Mouse (Mus musculus) limb, embryonic 11.5 days (tissue): ENCODE measurements around the gene Galm. TPM values are rescaled to one million over a fixed set of nuclear protein-coding genes. Genes with fewer than 3 reads are reported as not detected.

Experiments used
- ATAC-seq: fragments of 200-750 bp; cut with Nextera tagmentation; 2 replicates; pipeline ENCODE4 v1.8.0; 2017; ENCODE audit warnings: low read depth; ENCODE audit not compliant: insufficient number of reproducible peaks, low FRiP score, low TSS enrichment
- DNase-seq: peaks from one replicate; pipeline ENCODE4 v3.0.0-alpha.2; 2015; ENCODE audit warnings: low spot score
- H3K27ac ChIP-seq: fragments of 300-500 bp; sonication (generic); replicated peaks from 2 replicates; pipeline ENCODE4 v1.5.1; 2014; ENCODE audit warnings: low read depth, mild to moderate bottlenecking, low read length
- H3K27me3 ChIP-seq: fragments of 300-500 bp; sonication (generic); 2 replicates; pipeline ENCODE4 v1.6.1; 2014; ENCODE audit warnings: mild to moderate bottlenecking, low read length, mixed read lengths; ENCODE audit not compliant: control insufficient read depth, insufficient read depth
- H3K36me3 ChIP-seq: fragments of 300-500 bp; sonication (generic); 2 replicates; pipeline ENCODE4 v1.6.1; 2014; ENCODE audit warnings: mild to moderate bottlenecking, low read length, moderate library complexity, mixed read lengths; ENCODE audit not compliant: control insufficient read depth, insufficient read depth
- H3K4me1 ChIP-seq: fragments of 300-500 bp; sonication (generic); 2 replicates; pipeline ENCODE4 v1.6.1; 2014; ENCODE audit warnings: low read length, mixed read lengths; ENCODE audit not compliant: control insufficient read depth, insufficient read depth
- H3K4me2 ChIP-seq: fragments of 300-500 bp; sonication (generic); 2 replicates; pipeline ENCODE4 v1.6.1; 2014; ENCODE audit warnings: low read depth, mild to moderate bottlenecking, moderate library complexity; ENCODE audit not compliant: severe bottlenecking
- H3K4me3 ChIP-seq: fragments of 300-500 bp; sonication (generic); 2 replicates; pipeline ENCODE4 v1.5.1; 2014; ENCODE audit warnings: low read depth, low read length
- H3K9ac ChIP-seq: fragments of 300-500 bp; sonication (generic); 2 replicates; pipeline ENCODE4 v1.6.1; 2014; ENCODE audit warnings: mild to moderate bottlenecking, low read length
- H3K9me3 ChIP-seq: fragments of 300-500 bp; sonication (generic); 2 replicates; pipeline ENCODE4 v1.6.1; 2016; ENCODE audit warnings: low read length; ENCODE audit not compliant: control insufficient read depth
- WGBS: fragments of 180-500 bp; shearing (Covaris S2); extraction: QIAGEN DNeasy Blood & Tissue Kit; methylation state at CpG from one replicate; pipeline ENCODE4 v1.1.7; 2014; 5-methylcytosine and 5-hydroxymethylcytosine counted together
- polyA plus RNA-seq: library from polyadenylated mRNA; unstranded; fragments of >200 nt; fragmentation: Nextera tagmentation; extraction: Ambion mirVana; gene quantifications from 2 replicates; pipeline ENCODE4 v1.2.1, GENCODE M21; 2014

Galm gene
- polyA plus RNA-seq, 1 experiment from 2014 or later: 14.7 TPM

DNA sequence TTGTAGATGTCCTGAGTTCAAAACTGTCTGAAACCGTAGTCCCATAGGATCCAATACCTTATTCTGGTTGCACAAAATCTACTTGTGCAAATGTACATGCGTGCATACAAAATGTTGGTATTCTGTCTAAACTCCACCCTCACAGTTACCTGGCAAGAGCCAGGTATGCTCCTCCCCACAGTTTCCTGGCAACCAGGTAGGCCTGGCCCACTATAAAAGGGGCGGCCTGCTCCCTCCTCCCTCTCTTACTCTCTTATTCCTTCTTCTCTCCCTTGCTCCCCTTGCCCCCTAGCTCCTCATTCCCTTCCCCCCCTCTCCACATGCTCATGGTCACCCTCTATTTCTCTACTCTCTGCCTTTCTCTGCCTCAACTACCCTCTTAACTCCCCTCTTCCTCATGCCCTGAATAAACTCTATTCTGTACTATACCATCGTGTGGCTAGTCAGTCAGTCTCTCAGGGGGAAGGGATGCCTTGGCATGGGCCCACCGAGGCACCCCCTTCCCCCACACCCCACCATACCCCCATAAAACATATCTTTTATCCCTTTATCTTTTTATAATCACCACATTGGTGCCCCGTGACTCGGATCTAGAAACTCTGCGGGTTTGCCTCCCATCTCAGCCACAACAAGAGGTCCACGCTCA lies 31.9 kb upstream of the Galm start:
- H3K4me3 ChIP-seq: no peak overlapping the region
- 84% methylated on average over 9 of the region's 9 CpGs for WGBS
- peaks cover 5% of the 10 kb centered on the region for H3K4me1 ChIP-seq
- no peak overlapping the region for H3K27ac ChIP-seq
- DNase-seq (no peak), ATAC-seq (no peak)
- H3K9me3 ChIP-seq: no peaks in the 10 kb centered on the region
- H3K4me2 ChIP-seq: peak overlapping the region; percentile 43; the same call in 1 of the 2 replicates
- H3K27me3 ChIP-seq: no peaks in the 10 kb centered on the region
- no peak overlapping the region for H3K9ac ChIP-seq
- no peaks in the 10 kb centered on the region for H3K36me3 ChIP-seq

- H3K9me3 ChIP-seq: no peaks in the 10 kb centered on the region
- peak; percentile 62 for DNase-seq
- no peak overlapping the region for H3K4me3 ChIP-seq
- no peak overlapping the region for H3K27ac ChIP-seq
- 16% methylated on average over 20 of the region's 20 CpGs for WGBS
- peaks cover 5% of the 10 kb centered on the region for H3K4me1 ChIP-seq
- no peaks in the 10 kb centered on the region for H3K27me3 ChIP-seq
- H3K4me2 ChIP-seq: peak overlapping the region; percentile 43
- H3K9ac ChIP-seq: no peak overlapping the region
- H3K36me3 ChIP-seq: no peaks in the 10 kb centered on the region
- peak; percentile 68; the same call in 1 of the 2 replicates for ATAC-seq
These were observed 31.1 kb upstream of the Galm start for GRCm38 (mm10) chr17:80096043-80096719.

GRCm38 (mm10) chr17:80096720-80097114 lies 30.6 kb upstream of the Galm start:
- WGBS: 86% methylated on average over 8 of the region's 8 CpGs
- ATAC-seq (no peak), DNase-seq (no peak)
- no peak overlapping the region for H3K4me3 ChIP-seq
- H3K27me3 ChIP-seq: no peaks in the 10 kb centered on the region
- no peaks in the 10 kb centered on the region for H3K9me3 ChIP-seq
- no peak overlapping the region for H3K27ac ChIP-seq
- no peak overlapping the region for H3K4me2 ChIP-seq
- H3K36me3 ChIP-seq: no peaks in the 10 kb centered on the region
- no peak overlapping the region for H3K9ac ChIP-seq
- peaks cover 5% of the 10 kb centered on the region for H3K4me1 ChIP-seq

DNA sequence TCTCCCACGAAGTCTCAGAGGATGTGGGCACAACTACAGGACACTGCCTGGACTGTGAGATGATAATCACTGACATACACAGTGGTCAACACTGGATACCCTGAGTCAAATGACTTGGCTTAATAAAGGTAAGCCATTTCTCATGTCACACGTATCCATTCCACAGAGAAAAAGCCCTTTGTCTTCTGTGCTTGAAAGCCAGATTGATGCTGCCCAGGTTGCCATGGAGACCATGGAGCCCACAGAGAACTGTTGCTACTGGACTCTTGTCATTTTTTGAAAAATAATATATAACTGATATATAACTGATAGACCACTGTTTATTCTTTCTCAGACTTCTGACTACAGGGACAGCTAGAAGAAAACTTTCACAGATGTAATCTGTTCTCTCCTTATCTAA lies 30.1 kb upstream of the Galm start:
- no peak overlapping the region for H3K9ac ChIP-seq
- H3K27me3 ChIP-seq: no peaks in the 10 kb centered on the region
- DNase-seq (no peak), ATAC-seq (no peak)
- H3K4me1 ChIP-seq: peaks cover 5% of the 10 kb centered on the region
- no peaks in the 10 kb centered on the region for H3K9me3 ChIP-seq
- H3K4me3 ChIP-seq: no peak overlapping the region
- H3K4me2 ChIP-seq: no peak overlapping the region
- no peaks in the 10 kb centered on the region for H3K36me3 ChIP-seq
- H3K27ac ChIP-seq: no peak overlapping the region
- 66% methylated on average over 2 of the region's 2 CpGs for WGBS

GRCm38 (mm10) chr17:80099823-80100222 lies 27.4 kb upstream of the Galm start:
- Histone ChIP-seq H3K4me2 (no peak overlapping the region), H3K27me3 (no peaks in the 10 kb centered on the region), H3K36me3 (no peaks in the 10 kb centered on the region), H3K9ac (no peak overlapping the region), H3K4me1 (peaks cover 5% of the 10 kb centered on the region), H3K4me3 (no peak overlapping the region), H3K9me3 (no peaks in the 10 kb centered on the region), H3K27ac (no peak overlapping the region)
- no peak for ATAC-seq
- WGBS: 88% methylated on average over 6 of the region's 6 CpGs
- DNase-seq: no peak

GRCm38 (mm10) chr17:80105348-80105978 lies 21.8 kb upstream of the Galm start:
- WGBS: 85% methylated on average over 10 of the region's 10 CpGs
- no peak for ATAC-seq
- no peaks in the 10 kb centered on the region for H3K36me3 ChIP-seq
- no peaks in the 10 kb centered on the region for H3K4me1 ChIP-seq
- no peak for DNase-seq
- no peaks in the 10 kb centered on the region for H3K9me3 ChIP-seq
- no peak overlapping the region for H3K4me2 ChIP-seq
- H3K27me3 ChIP-seq: no peaks in the 10 kb centered on the region
- no peak overlapping the region for H3K4me3 ChIP-seq
- no peak overlapping the region for H3K9ac ChIP-seq
- H3K27ac ChIP-seq: no peak overlapping the region

- Histone ChIP-seq H3K9ac (no peak overlapping the region), H3K27me3 (no peaks in the 10 kb centered on the region), H3K4me2 (no peak overlapping the region), H3K36me3 (no peaks in the 10 kb centered on the region), H3K9me3 (no peaks in the 10 kb centered on the region), H3K4me1 (no peaks in the 10 kb centered on the region), H3K27ac (no peak overlapping the region), H3K4me3 (no peak overlapping the region)
- 83% methylated on average over 5 of the region's 5 CpGs for WGBS
- no peak for DNase-seq
- ATAC-seq: no peak
These were observed 14.5 kb upstream of the Galm start for GRCm38 (mm10) chr17:80112665-80113305.

- WGBS: 88% methylated on average over 4 of the region's 4 CpGs
- no peak overlapping the region for H3K27ac ChIP-seq
- no peaks in the 10 kb centered on the region for H3K36me3 ChIP-seq
- no peaks in the 10 kb centered on the region for H3K27me3 ChIP-seq
- H3K9me3 ChIP-seq: no peaks in the 10 kb centered on the region
- no peak overlapping the region for H3K4me3 ChIP-seq
- DNase-seq: no peak
- no peak overlapping the region for H3K9ac ChIP-seq
- ATAC-seq: no peak
- H3K4me1 ChIP-seq: no peaks in the 10 kb centered on the region
- no peak overlapping the region for H3K4me2 ChIP-seq
These were observed 13.8 kb upstream of the Galm start for GRCm38 (mm10) chr17:80113468-80113867.
